ENCODE assay signal across 8 mouse cellular contexts in genomic region chr8:71214266-71214665, GRCm38 (mm10). TPM values are rescaled to one million over a fixed set of nuclear protein-coding genes. Genes with fewer than 3 reads are reported as not detected.
A peak's percentile ranks its signal among the peaks of the same experiment; 100 is the strongest.
DNase-seq lines count a peak whose midpoint lies in the region; ATAC-seq and TF ChIP-seq lines count a peak whose summit lies in the region.
"Not testable (repeated sequence)": the region's sequence is repeated elsewhere in the genome, so short reads cannot be mapped to it uniquely, and the experiment has no call there.

No protein-coding gene starts in this region.

- not testable (repeated sequence) for H3K27me3 ChIP-seq in embryonic facial prominence, embryonic 15.5 days; heart, embryonic 12.5 days (replicated peaks); hindbrain, postnatal 0 days (ENCODE audit: insufficient read depth, low read length); limb, embryonic 15.5 days; lung, postnatal 0 days (replicated peaks; ENCODE audit: insufficient read depth, low read length); neural tube, embryonic 13.5 days; stomach, postnatal 0 days (ENCODE audit: control insufficient read depth, insufficient read depth, low read length)

- not testable (repeated sequence) for H3K36me3 ChIP-seq in embryonic facial prominence, embryonic 15.5 days; heart, embryonic 12.5 days; hindbrain, postnatal 0 days (ENCODE audit: insufficient read depth, low read length); limb, embryonic 15.5 days; lung, postnatal 0 days (ENCODE audit: insufficient read depth, low read length); neural tube, embryonic 13.5 days; stomach, postnatal 0 days (ENCODE audit: control insufficient read depth, insufficient read depth, low read length)

- H3K4me1 ChIP-seq in embryonic facial prominence, embryonic 15.5 days; heart, embryonic 12.5 days (replicated peaks); hindbrain, postnatal 0 days (ENCODE audit: insufficient read depth, low read length); limb, embryonic 15.5 days; lung, postnatal 0 days (ENCODE audit: insufficient read depth, low read depth, low read length); neural tube, embryonic 13.5 days (replicated peaks); stomach, postnatal 0 days (replicated peaks; ENCODE audit: control insufficient read depth, insufficient read depth): not testable (repeated sequence)

- not testable (repeated sequence) for TF ChIP-seq EP300 in lung, postnatal 0 days (IDR thresholded peaks at IDR 0.05); stomach, postnatal 0 days (optimal IDR thresholded peaks at IDR 0.05)

- not testable (repeated sequence) for TF ChIP-seq CTCF in hindbrain, postnatal 0 days (IDR thresholded peaks at IDR 0.05; ENCODE audit: low read depth); lung, postnatal 0 days (IDR thresholded peaks at IDR 0.05); stomach, postnatal 0 days (IDR thresholded peaks at IDR 0.05; ENCODE audit: low read depth)

- not testable (repeated sequence) for DNase-seq in hindbrain, postnatal 0 days (ENCODE audit: low spot score); lung, postnatal 0 days (ENCODE audit: low spot score); stomach, postnatal 0 days (ENCODE audit: low spot score)

- peak; percentile 39; the same call in 1 of the 2 replicates for ATAC-seq in embryonic facial prominence, embryonic 15.5 days (ENCODE audit: insufficient number of reproducible peaks, low FRiP score, low TSS enrichment, low read depth)
- peak; percentile 39; the same call in 1 of the 2 replicates for ATAC-seq in heart, embryonic 12.5 days (ENCODE audit: insufficient number of reproducible peaks, low FRiP score)
- ATAC-seq in hindbrain, postnatal 0 days: peak; percentile 38; the same call in 1 of the 2 replicates
- 0 out of 2 replicates have a peak, but pooled peaks have one; percentile 65 for ATAC-seq in limb, embryonic 15.5 days (ENCODE audit: insufficient number of reproducible peaks, low FRiP score, low TSS enrichment, low read depth)
- peak; percentile 25; the same call in 1 of the 2 replicates for ATAC-seq in lung, postnatal 0 days
- peak; percentile 91 for ATAC-seq in megakaryocyte-erythroid progenitor cell, adult 5-6 weeks (replicated peaks; ENCODE audit: low FRiP score, low TSS enrichment, poor library complexity, severe bottlenecking)
- peak; percentile 23; the same call in 1 of the 2 replicates for ATAC-seq in neural tube, embryonic 13.5 days (ENCODE audit: low read depth)
- peak; percentile 35; the same call in 1 of the 2 replicates for ATAC-seq in stomach, postnatal 0 days (ENCODE audit: low FRiP score, low TSS enrichment)

- H3K9me3 ChIP-seq in embryonic facial prominence, embryonic 15.5 days (replicated peaks); heart, embryonic 12.5 days (replicated peaks); hindbrain, postnatal 0 days (ENCODE audit: low read length); limb, embryonic 15.5 days; lung, postnatal 0 days (ENCODE audit: low read length); neural tube, embryonic 13.5 days; stomach, postnatal 0 days (ENCODE audit: control insufficient read depth, low read length): not testable (repeated sequence)

- 74% methylated on average over 4 of the region's 5 CpGs for WGBS in embryonic facial prominence, embryonic 15.5 days
- WGBS in heart, embryonic 12.5 days: 58% methylated on average over 4 of the region's 5 CpGs
- WGBS in hindbrain, postnatal 0 days: 88% methylated on average over 3 of the region's 5 CpGs
- 87% methylated on average over 4 of the region's 5 CpGs for WGBS in limb, embryonic 15.5 days
- WGBS in lung, postnatal 0 days: 79% methylated on average over 3 of the region's 5 CpGs
- WGBS in neural tube, embryonic 13.5 days: 89% methylated on average over 4 of the region's 5 CpGs
- 78% methylated on average over 3 of the region's 5 CpGs for WGBS in stomach, postnatal 0 days

- not testable (repeated sequence) for H3K27ac ChIP-seq in embryonic facial prominence, embryonic 15.5 days (replicated peaks); heart, embryonic 12.5 days (ENCODE audit: poor library complexity, severe bottlenecking); hindbrain, postnatal 0 days; limb, embryonic 15.5 days; lung, postnatal 0 days (ENCODE audit: low read length); neural tube, embryonic 13.5 days (replicated peaks); stomach, postnatal 0 days (replicated peaks)

- H3K4me3 ChIP-seq in embryonic facial prominence, embryonic 15.5 days (replicated peaks); heart, embryonic 12.5 days; hindbrain, postnatal 0 days (ENCODE audit: low read length); limb, embryonic 15.5 days; lung, postnatal 0 days (ENCODE audit: low read depth, low read length); neural tube, embryonic 13.5 days; stomach, postnatal 0 days (ENCODE audit: low read depth, low read length): not testable (repeated sequence)

- not testable (repeated sequence) for H3K9ac ChIP-seq in embryonic facial prominence, embryonic 15.5 days; heart, embryonic 12.5 days; hindbrain, postnatal 0 days (replicated peaks; ENCODE audit: low read length); limb, embryonic 15.5 days; lung, postnatal 0 days (replicated peaks; ENCODE audit: low read depth); neural tube, embryonic 13.5 days; stomach, postnatal 0 days (ENCODE audit: low read length)

- H3K4me2 ChIP-seq in embryonic facial prominence, embryonic 15.5 days (replicated peaks); heart, embryonic 12.5 days; hindbrain, postnatal 0 days (ENCODE audit: low read depth, low read length); limb, embryonic 15.5 days; lung, postnatal 0 days (replicated peaks; ENCODE audit: low read depth, low read length); neural tube, embryonic 13.5 days; stomach, postnatal 0 days (replicated peaks; ENCODE audit: low read depth): not testable (repeated sequence)

RNA-seq across cellular contexts. Expression of gene Myo9b, which starts 58.2 kb away (rescaled TPM):
- 24.0 and 27.0 TPM in 2 replicates for polyA plus RNA-seq in embryonic facial prominence, embryonic 15.5 days (2015; fragmentation: Nextera tagmentation; extraction: Ambion mirVana)
- polyA plus RNA-seq in heart, embryonic 12.5 days (2016; fragmentation: Nextera tagmentation; extraction: Ambion mirVana): 28.1 and 29.1 TPM in 2 replicates
- total RNA-seq in hindbrain, postnatal 0 days (2014; rRNA removed): 34.8 and 38.4 TPM in 2 replicates
- polyA plus RNA-seq in hindbrain, postnatal 0 days (2015; fragmentation: Nextera tagmentation; extraction: Ambion mirVana): 7.8 and 8.6 TPM in 2 replicates
- polyA plus RNA-seq in limb, embryonic 15.5 days (2015; fragmentation: Nextera tagmentation; extraction: Ambion mirVana): 25.5 and 27.1 TPM in 2 replicates
- polyA plus RNA-seq in lung, postnatal 0 days (2015; fragmentation: Nextera tagmentation; extraction: Ambion mirVana): 9.1 and 9.6 TPM in 2 replicates
- 32.9 and 33.2 TPM in 2 replicates for total RNA-seq in megakaryocyte-erythroid progenitor cell, adult 5-6 weeks (2014; fragmentation: Nextera tagmentation)
- total RNA-seq in megakaryocyte-erythroid progenitor cell, adult 5-6 weeks (2017): 17.6 and 20.4 TPM in 2 replicates
- polyA plus RNA-seq in neural tube, embryonic 13.5 days (2015; fragmentation: Nextera tagmentation; extraction: Ambion mirVana): 17.9 and 18.6 TPM in 2 replicates
- 5.8 and 6.0 TPM in 2 replicates for polyA plus RNA-seq in stomach, postnatal 0 days (2015; fragmentation: Nextera tagmentation; extraction: Ambion mirVana)

RNA-seq across cellular contexts. Expression of gene Haus8, which starts 58.5 kb away (rescaled TPM):
- 47.2 and 48.6 TPM in 2 replicates for polyA plus RNA-seq in embryonic facial prominence, embryonic 15.5 days (2015; fragmentation: Nextera tagmentation; extraction: Ambion mirVana)
- polyA plus RNA-seq in heart, embryonic 12.5 days (2016; fragmentation: Nextera tagmentation; extraction: Ambion mirVana): 131 and 132 TPM in 2 replicates
- 24.0 and 48.3 TPM in 2 replicates for total RNA-seq in hindbrain, postnatal 0 days (2014; rRNA removed)
- 45.1 TPM in 2 replicates for polyA plus RNA-seq in hindbrain, postnatal 0 days (2015; fragmentation: Nextera tagmentation; extraction: Ambion mirVana)
- polyA plus RNA-seq in limb, embryonic 15.5 days (2015; fragmentation: Nextera tagmentation; extraction: Ambion mirVana): 52.2 and 54.9 TPM in 2 replicates
- 13.5 and 18.9 TPM in 2 replicates for polyA plus RNA-seq in lung, postnatal 0 days (2015; fragmentation: Nextera tagmentation; extraction: Ambion mirVana)
- 22.9 and 30.6 TPM in 2 replicates for total RNA-seq in megakaryocyte-erythroid progenitor cell, adult 5-6 weeks (2014; fragmentation: Nextera tagmentation)
- total RNA-seq in megakaryocyte-erythroid progenitor cell, adult 5-6 weeks (2017): 44.1 and 47.5 TPM in 2 replicates
- polyA plus RNA-seq in neural tube, embryonic 13.5 days (2015; fragmentation: Nextera tagmentation; extraction: Ambion mirVana): 51.9 and 64.3 TPM in 2 replicates
- polyA plus RNA-seq in stomach, postnatal 0 days (2015; fragmentation: Nextera tagmentation; extraction: Ambion mirVana): 24.8 and 29.0 TPM in 2 replicates

Comparison
In these comparisons a context has a peak if more than half of its experiments do, and no peak if none do; other contexts are left out.
1. ATAC-seq: peak in every context shown above with its lines; median percentile 91 in megakaryocyte-erythroid progenitor cell, adult 5-6 weeks; 65 in limb, embryonic 15.5 days; 39 in embryonic facial prominence, embryonic 15.5 days; 39 in heart, embryonic 12.5 days; 38 in hindbrain, postnatal 0 days; 35 in stomach, postnatal 0 days; 25 in lung, postnatal 0 days; 23 in neural tube, embryonic 13.5 days.